Mouse (Mus musculus) thymus, postnatal 4 days (tissue): Measurements from ENCODE around the gene Dhrs7b.
"Not testable (repeated sequence)": the region's sequence is repeated elsewhere in the genome, so short reads cannot be mapped to it uniquely, and the experiment has no call there.

Source experiments
- DNase-seq: peaks from one replicate; pipeline ENCODE4 v3.0.0; 2021

Dhrs7b gene

DNA sequence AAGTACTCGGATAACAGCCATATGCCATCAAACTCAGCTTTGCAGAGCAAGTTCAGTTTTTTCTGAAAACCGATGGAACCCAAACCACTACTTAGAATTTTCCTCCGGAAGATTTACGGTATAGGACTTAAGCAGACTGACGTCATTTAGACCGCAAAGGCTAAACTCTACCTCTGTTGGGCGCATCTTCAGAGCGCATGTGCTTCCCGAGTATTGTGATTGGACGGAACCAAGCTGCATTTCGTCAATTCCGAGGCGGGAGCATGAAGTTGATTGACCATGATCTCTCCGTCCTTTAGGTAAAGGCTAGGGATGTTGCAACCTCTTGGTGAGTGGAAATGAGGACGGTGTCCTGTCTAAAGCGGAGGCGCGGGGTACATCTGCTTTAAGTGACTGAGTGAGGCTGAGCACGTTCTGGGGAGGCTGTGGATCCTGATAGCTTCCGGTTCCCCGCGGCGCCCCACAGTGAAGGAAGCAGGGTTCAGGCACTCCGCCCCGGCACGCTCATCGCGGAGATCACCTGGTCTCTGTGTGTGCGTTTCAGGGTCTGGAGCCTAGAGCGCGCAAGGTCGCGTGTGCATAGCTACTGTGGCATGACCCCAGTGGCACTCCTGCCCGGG is at the start of gene Dhrs7b:
Gene Dhrs7b, plus strand, starts transcription at position 199 of the 620 bp plus-strand sequence.
- peak; percentile 82 for DNase-seq

DNA sequence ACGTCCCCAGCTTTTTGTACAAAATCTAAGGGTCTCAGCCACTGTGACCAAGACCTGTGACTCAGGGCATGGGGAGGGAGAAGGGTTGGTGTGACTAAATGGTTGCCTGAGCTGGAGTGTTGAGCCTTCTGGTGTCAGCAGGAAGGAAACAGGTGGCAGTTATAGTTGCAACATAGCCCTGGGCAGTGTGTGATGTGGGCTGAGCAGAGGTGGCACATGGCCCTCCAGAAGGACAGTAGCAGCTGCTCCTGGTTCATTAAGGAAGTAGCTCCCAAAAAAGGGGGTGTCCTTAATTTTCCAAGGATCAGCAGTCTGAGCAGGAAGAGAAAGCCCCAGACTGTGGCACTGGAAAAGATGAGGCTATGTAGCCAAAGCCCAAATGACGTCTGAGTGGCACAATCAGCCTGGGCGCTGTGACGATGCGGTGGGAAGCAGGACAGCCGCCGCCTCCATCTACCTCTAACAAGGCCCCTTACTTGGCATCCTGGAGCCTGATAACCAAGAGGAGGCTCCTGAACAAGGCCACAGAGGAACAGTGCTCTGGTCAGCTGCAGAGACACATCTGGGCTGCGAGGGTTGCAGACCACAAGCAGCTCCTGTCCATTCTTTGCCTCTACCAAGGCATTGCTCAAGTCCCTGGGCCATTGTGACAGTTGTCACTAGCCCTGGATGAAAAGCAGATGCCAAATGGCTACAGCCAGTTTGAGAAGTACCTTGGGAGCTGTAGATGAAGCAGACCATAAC is 46.1 kb upstream of the Dhrs7b start:
- DNase-seq, result no peak

DNA sequence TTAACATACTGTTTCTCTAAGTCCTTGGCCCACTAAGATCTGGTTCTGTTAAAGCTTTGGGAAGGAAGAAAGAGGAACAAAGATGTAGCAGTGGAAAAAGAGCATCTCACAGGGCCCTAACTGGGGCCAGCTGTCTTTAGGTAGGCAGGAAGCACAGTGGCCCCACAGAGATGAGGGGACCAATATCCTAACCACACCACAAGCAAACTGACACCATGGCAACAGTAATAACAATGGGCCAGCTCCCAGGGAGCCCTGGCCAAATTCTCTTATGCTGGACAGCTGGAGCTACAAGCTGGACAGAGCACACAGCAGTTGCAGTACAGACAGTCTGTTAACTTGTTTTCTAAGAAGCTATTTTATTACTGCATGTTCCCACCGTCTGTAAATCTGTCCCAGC is 42.8 kb upstream of the Dhrs7b start:
- DNase-seq, result no peak

DNA sequence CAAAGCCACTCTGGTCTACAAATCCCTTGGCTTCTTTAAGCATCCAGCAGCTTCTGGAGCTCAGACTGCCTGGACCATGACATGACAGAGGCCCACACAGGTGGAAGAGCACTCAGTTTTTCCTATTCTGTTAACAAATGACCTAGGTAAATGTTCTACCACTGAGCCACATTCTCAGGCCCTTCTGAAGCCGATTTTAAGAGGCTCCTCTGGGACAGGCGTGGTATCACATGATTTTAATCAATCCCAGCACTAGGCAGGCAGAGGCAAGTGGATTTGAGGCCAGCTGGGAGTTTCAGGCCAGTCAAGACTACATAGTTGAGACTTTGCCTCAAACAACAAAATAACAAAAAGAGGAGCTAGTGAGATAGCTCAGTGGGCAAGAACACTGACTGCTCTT is 40.0 kb upstream of the Dhrs7b start:
- DNase-seq, result no peak

DNA sequence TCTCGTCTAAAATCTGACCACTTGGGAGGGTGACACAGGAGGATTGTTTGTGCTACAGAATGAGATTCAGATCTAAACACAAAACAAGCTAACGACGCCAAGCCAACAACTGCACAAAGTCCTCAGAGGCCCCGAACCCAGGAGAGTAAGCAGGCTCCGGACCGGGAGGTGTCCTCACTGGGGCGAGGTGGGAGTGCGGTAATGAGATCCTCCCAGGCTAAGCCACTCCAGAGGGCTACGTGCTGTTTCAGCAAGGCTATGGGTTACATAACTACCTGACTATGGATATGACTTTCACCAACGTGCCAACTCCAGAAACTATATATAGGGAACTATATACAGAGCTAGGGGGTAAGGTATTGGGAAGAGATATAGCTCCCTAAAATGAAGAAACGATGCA is 34.1 kb upstream of the Dhrs7b start:
- no peak for DNase-seq

DNA sequence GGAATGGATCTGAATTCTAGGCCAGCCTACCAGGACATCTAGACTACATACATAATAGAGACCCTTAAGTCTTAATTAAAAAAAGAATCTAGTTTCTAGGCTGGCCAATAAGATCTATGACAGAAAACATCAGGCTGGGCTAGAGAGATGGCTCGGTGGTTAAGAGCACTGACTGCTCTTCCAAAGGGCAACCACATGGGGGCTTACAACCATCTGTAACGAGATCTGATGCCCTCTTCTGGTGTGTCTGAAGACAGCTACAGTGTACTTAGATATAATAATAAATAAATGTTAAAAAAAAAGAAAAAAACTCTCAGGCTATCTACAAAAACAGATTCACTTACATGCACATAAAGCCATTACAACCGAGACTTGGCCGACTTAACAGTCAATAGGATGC is 30.5 kb upstream of the Dhrs7b start:
- DNase-seq, result no peak

DNA sequence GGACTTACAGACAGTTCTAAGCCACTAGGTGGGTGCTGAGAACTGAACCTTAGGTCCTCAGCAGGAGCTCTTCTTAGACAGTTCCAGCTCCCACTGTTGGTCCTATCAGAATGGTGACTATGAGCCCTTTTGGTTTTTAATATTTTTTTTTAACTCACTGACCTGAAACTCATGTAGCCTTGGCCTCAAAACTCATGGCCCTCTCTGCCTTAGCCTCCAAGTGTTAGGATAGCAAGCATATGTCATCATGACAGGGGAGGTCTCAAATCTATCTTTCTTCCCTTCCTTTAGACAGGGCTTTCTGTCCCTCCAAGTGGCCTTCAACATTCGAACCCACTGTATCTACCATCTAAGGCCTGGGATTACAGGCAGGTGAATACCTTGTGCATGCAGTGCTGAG is 29.5 kb upstream of the Dhrs7b start:
- no peak for DNase-seq

DNA sequence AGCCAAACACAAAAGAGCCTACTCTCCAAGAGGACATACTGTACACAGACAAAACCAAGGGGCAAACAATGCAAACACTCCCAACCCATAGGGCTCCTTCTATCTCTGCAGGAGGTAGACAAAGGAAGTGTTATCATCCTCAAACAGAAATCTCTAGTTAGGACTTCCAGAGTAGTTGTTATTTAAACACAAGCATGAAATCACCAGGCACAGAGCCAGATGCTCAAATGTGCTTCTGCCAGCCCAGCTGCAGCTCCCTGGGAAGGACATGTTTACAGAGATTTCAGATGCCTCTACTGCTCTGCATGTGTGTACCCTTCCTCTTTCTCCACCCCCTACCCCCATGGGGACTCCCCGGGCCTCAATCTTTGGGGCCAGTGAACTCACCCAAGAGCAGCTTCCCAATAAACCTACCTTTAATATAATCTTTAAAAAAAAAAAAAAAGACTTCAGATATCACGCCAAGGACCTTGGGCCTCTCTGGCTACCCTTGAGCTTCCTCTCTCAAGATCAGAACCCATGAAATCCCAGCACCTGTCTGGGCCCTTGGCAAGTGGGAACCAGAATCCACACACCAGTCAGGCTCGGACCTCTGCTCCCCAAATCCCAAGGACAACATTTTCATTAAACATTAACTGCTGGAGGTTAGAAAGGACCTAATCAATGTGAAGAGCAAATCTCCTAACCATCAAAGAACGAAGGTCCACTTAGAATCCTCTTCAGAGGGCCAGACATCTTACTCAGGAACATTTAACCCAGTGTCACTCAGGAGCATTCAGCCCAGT is 22.0 kb upstream of the Dhrs7b start:
- no peak for DNase-seq

DNA sequence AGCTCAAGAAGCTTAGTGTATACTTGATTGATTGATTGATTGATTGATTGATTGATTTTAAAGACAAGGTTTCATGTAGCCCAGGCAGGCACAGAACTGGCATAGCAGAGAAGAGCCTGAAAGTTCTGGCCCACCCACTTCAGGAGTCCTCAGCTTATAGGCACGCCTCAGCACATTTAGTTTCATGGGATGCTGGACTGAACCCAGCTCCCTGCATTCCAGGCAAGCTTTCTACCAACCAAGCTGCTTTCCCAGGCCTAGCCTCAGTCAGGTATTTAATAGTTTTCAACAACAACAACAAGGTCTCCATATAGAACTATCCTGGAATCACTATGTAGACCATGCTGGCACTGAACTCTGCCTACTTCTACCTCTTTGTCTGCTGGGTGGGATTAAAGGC is 20.9 kb upstream of the Dhrs7b start:
- no peak for DNase-seq

DNA sequence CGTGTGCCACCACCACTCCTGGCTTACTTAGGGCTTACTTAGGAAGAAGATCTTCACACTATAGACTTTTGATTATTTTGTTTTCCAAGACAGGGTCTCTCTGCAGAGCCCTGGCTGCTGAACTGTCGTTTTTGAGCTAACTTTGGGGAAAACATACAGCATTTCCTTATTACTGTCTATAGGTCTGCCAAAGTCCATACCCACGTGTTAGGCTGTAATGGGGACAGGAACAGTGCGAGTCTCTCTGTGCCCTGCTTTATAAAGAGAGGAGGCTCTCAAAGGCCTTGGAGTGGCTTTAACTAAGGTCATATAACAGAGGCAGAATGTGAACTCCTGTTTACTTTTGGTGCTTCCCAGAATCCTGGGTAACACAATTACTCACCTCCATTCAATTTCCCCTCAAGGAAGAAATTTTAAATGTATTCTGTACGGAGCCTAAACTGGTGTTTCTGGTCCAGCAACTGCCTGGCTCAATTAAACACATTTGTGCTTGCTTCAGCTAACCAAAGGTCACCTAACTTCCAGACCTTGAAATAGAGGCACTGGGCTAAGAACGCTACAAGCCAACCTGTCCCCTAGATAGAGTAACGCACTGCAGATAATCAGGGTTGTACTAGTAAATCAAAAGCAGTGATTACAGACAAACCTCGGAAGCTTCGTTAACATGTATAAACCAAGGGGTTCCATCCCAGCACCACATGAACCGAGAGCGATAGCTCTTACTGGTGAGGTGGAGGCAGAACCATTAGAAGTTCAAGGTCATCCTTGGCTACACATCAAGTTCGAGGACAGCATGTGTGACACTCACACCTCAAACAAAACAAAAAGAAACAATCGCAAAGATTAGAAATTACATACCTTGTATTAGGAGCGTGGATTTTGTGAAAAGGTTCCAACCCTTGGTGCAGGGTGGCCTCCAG is 20.1 kb upstream of the Dhrs7b start:
- no peak for DNase-seq

DNA sequence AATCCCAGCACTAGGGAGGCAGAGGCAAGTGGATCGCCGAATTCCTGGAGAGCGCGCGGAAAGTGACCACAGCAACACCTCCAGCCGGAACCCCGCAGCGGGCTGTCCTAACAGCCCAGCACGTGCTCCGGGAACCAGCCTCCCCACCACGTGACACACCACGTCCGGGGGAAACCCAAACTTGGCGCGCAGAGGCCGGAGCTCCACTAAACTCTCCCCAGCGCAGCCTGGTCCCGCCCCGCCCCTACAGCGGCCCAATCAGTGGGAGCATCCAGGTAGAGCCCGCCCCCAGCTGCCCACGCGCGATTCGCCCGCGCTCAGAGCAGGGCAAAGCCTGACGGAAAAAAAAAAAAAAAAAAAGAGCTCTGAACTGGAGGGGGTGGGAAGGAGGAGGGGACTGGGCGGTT is 19.4 kb upstream of the Dhrs7b start:
- DNase-seq, result peak; percentile 96

DNA sequence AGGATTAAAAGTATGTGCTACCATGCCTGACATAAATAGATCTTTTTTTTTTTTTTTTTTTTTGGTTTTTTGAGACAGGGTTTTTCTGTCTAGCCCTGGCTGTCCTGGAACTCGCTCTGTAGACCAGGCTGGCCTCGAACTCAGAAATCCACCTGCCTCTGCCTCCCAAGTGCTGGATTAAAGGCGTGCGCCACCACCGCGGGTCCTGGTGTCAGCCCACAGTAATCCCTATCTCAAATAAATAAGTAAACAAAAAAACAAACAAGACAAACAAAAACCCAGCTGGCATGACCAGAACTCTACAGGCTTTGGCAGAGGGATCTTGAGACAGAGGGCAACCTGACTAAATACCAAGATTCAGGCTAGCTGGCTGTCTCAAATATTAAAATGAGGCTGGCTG is 18.8 kb upstream of the Dhrs7b start, which contains the start of gene Shmt1:
Gene Shmt1, minus strand, starts transcription at position 101 of the 400 bp plus-strand sequence.
- not testable (repeated sequence) for DNase-seq

DNA sequence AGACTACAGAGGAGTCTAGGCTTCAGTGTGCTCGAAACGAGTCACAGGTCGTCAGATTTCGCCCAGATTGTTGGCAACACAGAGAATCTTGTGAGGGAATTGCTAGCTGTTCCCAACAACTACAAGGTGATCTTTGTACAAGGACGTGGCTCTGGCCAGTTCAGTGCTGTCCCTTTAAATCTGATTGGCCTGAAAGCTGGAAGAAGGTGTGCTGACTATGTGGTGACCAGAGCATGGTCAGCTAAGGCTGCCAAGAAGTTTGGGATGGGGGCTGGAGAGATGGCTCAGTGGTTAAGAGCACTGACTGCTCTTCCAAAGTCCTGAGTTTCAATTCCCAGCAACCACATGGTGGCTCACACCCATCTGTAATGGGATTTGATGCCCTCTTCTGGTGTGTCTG is 14.0 kb upstream of the Dhrs7b start:
- DNase-seq, result no peak

DNA sequence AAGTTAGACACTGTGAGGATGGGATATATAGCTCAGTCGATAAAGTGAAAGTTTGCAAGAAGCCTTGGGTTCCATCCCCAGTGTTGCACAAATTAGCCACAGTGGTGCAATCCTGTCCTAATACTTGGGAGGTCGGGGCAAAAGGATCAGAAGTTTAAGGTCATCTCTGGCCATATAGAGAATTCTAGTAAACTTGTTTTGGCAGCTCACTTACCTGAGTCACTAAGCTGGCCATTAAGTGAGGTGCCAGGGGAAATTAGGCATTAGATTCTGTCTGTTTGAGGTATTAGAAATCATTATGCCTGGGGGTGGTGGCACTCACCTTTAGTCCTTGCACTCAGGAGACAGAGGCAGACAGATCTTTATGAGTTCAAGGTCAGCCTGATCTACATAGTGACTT is 6.7 kb upstream of the Dhrs7b start:
- DNase-seq, result no peak

DNA sequence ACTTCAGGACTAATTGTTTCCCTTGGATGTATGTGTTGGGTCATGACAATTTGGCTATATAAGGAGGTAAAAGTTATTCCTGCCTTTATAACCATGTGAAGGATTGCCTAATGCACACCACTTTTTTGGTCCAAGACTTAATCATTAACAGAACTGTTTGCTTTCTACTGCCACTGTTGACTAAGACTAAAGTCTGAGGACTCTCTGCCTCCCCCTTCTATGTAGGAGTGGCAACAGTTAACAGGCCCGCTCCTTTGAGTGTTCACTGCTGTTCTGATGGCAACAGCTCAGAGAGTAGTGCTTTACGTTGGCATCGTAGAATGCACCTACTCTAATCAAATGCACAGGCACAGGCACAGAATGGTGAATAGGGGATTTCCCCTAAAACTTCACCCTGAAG is 5.2 kb upstream of the Dhrs7b start:
- no peak for DNase-seq

DNA sequence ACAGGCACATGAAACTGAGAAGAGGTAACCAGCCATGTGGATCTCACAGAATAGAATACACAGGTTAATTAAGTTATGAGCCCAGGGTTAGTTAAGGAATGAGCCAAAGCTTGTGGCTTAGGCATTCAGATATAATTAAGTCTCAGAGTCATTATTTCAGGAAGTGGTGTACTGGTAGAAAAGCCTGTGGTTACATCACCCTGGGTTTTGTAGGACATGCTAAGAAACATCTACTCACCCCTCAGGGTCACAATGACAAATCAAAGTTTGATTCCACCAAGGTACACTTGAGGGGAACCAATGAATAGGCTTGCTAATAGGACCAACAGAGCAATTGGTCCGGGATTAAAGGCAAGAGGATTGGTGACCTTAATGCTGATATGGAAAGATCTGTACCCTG is 3.7 kb upstream of the Dhrs7b start:
- no peak for DNase-seq

DNA sequence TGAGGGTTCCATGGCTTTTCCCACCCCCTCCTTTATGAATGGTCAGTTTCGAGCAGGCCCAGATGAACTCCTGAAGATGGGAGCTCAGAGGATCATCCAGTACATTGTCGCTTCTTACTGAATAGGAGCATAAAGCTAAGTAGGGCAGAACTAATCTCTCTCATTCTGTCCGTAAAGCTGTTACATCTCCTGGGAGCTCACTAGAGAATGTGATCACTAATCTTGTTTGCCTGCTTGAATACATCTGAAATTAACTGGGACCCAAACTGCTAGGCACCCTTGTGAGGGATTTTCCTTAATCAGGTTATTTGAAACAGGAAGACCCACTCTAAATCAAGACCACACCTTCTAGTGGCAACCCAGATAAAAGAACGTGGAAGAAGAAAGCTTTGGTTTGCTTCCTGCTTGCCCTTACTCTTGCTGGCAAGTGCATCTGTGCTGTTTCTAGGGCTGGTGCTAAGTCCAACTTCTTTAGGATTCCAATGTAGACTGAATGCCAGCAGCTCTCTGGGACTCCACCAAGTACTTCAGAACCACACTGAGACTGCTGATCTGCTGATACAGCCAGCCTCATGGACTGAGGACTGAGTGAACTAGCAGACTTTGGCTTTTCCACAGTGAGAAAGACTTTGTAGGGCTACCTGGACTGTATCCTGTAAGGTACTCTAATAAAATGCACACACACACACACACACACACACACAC is 3.0 kb upstream of the Dhrs7b start:
- DNase-seq, result no peak

DNA sequence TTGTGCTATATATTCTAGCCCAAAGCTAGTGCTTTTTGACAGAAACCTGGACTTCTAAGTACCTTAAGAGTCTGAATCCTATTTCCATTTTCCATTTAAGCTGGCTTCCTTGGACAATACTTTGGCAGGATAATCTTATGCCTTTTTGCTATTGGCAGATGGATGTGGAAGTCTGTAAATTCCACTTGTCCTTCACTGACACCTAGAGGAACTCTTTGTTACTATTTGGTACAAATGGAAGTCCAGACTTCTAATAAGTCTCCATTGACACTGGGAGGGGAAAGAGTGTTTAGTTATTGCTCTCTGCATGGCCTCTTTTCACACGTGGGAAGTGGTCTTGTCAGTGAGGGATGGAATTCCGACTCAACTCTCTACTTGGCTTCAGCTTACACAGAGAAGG is 1.5 kb upstream of the Dhrs7b start:
- no peak for DNase-seq

DNA sequence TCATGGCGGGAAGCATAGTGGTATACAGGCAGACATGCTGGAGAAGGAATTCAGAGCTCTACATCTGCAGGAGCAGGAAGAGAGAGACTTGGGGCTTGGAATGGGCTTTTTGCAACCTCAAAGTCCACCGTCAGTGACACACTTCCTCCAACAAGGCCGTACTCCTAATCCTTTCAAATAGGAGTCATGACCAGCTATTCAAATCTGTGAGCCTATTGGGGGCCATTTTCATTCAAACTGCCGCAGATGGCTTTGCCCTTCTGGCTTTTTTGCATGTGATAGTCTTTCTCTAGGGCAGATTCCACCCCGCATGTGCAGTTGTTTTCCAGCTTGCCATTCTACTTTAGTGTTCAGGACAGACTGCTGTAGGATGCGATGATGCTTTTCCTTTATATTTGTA is 6.5 kb downstream of the Dhrs7b start:
- DNase-seq, result no peak

DNA sequence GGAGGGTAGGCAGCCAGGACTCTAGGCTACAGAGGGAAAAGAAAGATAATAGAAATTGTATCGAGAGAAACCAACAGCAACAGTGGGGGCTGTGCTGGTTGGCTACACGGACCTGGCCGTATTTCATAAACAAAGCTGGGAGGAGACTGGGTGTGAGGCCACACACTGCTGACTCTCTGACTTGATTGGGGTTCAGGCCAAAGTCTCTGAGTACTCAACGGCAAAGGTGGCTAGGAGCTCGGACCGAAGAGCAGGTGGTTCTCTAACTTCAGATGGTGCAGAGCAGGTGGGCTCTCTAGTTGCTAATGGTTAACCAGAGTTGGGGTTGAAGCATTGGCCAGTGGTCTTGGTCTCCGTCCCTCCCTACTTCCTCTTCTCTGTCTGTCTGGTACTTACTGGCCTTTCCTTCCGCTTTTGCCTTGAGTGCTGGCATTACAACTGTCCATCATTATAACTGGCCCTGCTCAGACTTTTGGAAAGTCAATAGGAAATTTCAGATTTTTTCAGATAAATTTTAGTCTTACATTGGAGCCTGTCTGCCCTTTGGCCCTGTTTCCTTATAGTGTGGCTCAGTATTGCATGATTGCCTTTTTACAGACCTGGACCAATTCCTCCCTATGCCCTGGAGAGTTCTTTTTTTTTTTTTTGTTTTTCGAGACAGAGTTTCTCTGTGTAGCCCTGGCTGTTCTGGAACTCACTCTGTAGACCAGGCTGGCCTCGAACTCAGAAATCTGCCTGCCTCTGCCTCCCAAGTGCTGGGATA is 7.4 kb downstream of the Dhrs7b start:
- no peak for DNase-seq

DNA sequence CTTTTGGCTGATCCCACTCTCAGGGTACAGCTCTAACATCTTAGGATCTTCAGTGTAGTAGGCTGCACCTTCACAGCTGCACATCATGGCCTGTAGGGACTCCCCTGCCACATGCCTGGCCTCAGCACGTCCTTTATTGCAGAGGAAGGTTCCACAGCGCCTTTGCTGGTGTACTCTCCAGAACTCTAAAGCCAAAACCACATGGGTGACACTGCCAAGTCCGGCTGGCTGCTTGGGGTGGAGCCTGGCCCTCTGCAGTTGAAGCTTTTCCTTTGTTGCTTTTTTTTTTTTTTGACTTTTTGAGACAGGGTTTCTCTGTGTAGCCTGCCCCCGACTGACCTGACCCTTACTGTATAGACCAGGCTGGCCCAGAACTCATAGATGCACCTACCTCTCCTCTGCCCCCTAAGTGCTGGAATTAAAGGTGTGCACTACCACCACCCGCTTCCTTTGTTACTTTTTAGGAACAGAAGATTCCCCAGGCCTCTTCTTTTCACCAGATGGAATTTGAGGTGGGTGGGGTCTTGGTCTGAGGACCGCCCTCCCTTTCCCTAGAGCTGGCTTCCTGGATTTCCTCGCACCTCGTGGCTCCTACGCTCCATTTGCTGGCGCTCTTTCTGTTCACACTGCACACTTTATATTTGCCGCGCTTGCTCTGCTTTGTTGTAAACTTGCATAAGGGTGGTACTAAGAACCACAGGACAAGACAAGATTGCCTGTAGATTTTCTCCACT is 11.2 kb downstream of the Dhrs7b start:
- DNase-seq, result no peak
